9 mouse cellular contexts compared by ENCODE assay signal in the genomic region with DNA sequence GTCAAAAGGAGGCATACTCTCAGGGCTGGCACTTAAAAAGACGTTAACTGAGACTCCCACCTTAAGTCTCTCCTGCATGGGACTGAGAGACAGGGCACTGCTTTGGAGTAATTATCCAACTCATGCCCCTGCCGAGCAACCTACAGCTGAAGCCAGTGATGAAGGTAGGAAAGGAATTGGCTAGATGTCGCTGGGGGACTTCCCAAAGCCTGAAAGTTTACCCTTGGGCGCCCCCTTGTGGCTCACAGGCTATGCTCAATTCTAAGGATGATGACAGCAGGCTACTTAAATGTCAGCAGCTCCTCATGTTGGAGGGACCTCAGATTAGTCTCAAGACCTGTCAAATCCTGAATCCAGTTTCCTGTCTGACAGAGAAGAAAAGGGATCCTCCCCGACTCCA. TPM values are rescaled to one million over a fixed set of nuclear protein-coding genes. Genes with fewer than 3 reads are reported as not detected.
DNase-seq lines count a peak whose midpoint lies in the region; ATAC-seq and TF ChIP-seq lines count a peak whose summit lies in the region.
"Had no signal": no experiment of that assay in that cellular context is flagged by ENCODE, and none has a peak within 500 bp of the region (broad histone marks: within the 10 kb centered on the region; RNA-seq: fewer than 3 reads in every experiment).

No protein-coding gene starts in this region.

- H3K27ac ChIP-seq in embryonic facial prominence, embryonic 14.5 days (replicated peaks; ENCODE audit: low read depth, low read length) = no peak overlapping the region
- H3K27ac ChIP-seq in kidney, embryonic 15.5 days = no peak overlapping the region
- no peak overlapping the region for H3K27ac ChIP-seq in liver, adult 2 months (replicated peaks; ENCODE audit: insufficient read depth, low read depth, low read length)
- no peak overlapping the region for H3K27ac ChIP-seq in neural tube, embryonic 11.5 days (ENCODE audit: low read depth, low read length)
- no peak overlapping the region for H3K27ac ChIP-seq in stomach, embryonic 15.5 days
- H3K27ac ChIP-seq: embryonic facial prominence, embryonic 12.5 days had no signal

- H3K4me3 ChIP-seq in embryonic facial prominence, embryonic 14.5 days (ENCODE audit: low read depth, low read length) = no peak overlapping the region
- H3K4me3 ChIP-seq in kidney, embryonic 15.5 days (replicated peaks) = no peak overlapping the region
- H3K4me3 ChIP-seq in liver, adult 2 months (ENCODE audit: insufficient read depth, low read depth, low read length) = no peak overlapping the region
- H3K4me3 ChIP-seq in neural tube, embryonic 11.5 days (ENCODE audit: low read depth, low read length) = no peak overlapping the region
- no peak overlapping the region for H3K4me3 ChIP-seq in stomach, embryonic 15.5 days (replicated peaks)
- H3K4me3 ChIP-seq: embryonic facial prominence, embryonic 12.5 days had no signal

- H3K4me1 ChIP-seq in embryonic facial prominence, embryonic 14.5 days (ENCODE audit: control insufficient read depth, insufficient read depth, low read length) = no peaks in the 10 kb centered on the region
- H3K4me1 ChIP-seq in kidney, embryonic 15.5 days = no peaks in the 10 kb centered on the region
- H3K4me1 ChIP-seq in liver, adult 2 months (ENCODE audit: control insufficient read depth, insufficient read depth, low read length) = no peaks in the 10 kb centered on the region
- no peaks in the 10 kb centered on the region for H3K4me1 ChIP-seq in neural tube, embryonic 11.5 days (ENCODE audit: control insufficient read depth, insufficient read depth, low read length)
- no peaks in the 10 kb centered on the region for H3K4me1 ChIP-seq in stomach, embryonic 15.5 days
- H3K4me1 ChIP-seq: embryonic facial prominence, embryonic 12.5 days had no signal

- no peaks in the 10 kb centered on the region for H3K27me3 ChIP-seq in embryonic facial prominence, embryonic 14.5 days (replicated peaks; ENCODE audit: control insufficient read depth, insufficient read depth, low read length)
- no peaks in the 10 kb centered on the region for H3K27me3 ChIP-seq in kidney, embryonic 15.5 days
- H3K27me3 ChIP-seq in liver, adult 2 months (ENCODE audit: control insufficient read depth, insufficient read depth, low read length) = no peaks in the 10 kb centered on the region
- no peaks in the 10 kb centered on the region for H3K27me3 ChIP-seq in neural tube, embryonic 11.5 days (ENCODE audit: control insufficient read depth, insufficient read depth, low read length)
- no peaks in the 10 kb centered on the region for H3K27me3 ChIP-seq in stomach, embryonic 15.5 days (replicated peaks)
- H3K27me3 ChIP-seq: embryonic facial prominence, embryonic 12.5 days had no signal

- no peak for TF ChIP-seq POLR2A in liver, adult 2 months (IDR thresholded peaks at IDR 0.05; ENCODE audit: extremely low read depth, insufficient read depth, low read length)

- no peaks in the 10 kb centered on the region for H3K79me2 ChIP-seq in liver, adult 2 months (ENCODE audit: control insufficient read depth, insufficient read depth, low read length)

- TF ChIP-seq CTCF in liver, adult 2 months (IDR thresholded peaks at IDR 0.05; ENCODE audit: low read depth, low read length) = peak; percentile 81

- no peak overlapping the region for H3K4me2 ChIP-seq in embryonic facial prominence, embryonic 14.5 days (ENCODE audit: low read depth, low read length)
- no peak overlapping the region for H3K4me2 ChIP-seq in kidney, embryonic 15.5 days
- no peak overlapping the region for H3K4me2 ChIP-seq in neural tube, embryonic 11.5 days (ENCODE audit: low read depth)
- no peak overlapping the region for H3K4me2 ChIP-seq in stomach, embryonic 15.5 days
- H3K4me2 ChIP-seq: embryonic facial prominence, embryonic 12.5 days had no signal

- H3K9me3 ChIP-seq in embryonic facial prominence, embryonic 14.5 days (ENCODE audit: control insufficient read depth, low read length) = no peaks in the 10 kb centered on the region
- no peaks in the 10 kb centered on the region for H3K9me3 ChIP-seq in kidney, embryonic 15.5 days (replicated peaks)
- H3K9me3 ChIP-seq in neural tube, embryonic 11.5 days (ENCODE audit: control insufficient read depth, low read length) = no peaks in the 10 kb centered on the region
- no peaks in the 10 kb centered on the region for H3K9me3 ChIP-seq in stomach, embryonic 15.5 days
- H3K9me3 ChIP-seq: embryonic facial prominence, embryonic 12.5 days had no signal

- peak; percentile 94 to 95 for DNase-seq in B cell, adult 2 months
- peak; percentile 93 for DNase-seq in adrenal gland, postnatal 36 days
- peak; percentile 92 for DNase-seq in embryonic facial prominence, embryonic 14.5 days (ENCODE audit: low spot score)
- DNase-seq in heart, adult 9 months (ENCODE audit: low spot score in 2 of 2) = peak; percentile 53 to 81
- DNase-seq in liver, adult 2 months (ENCODE audit: extremely low read depth, low read depth, low spot score) = peak; percentile 58
- DNase-seq in neural tube, embryonic 11.5 days (ENCODE audit: low spot score) = peak; percentile 91

- 5% methylated on average over 5 of the region's 5 CpGs for WGBS in embryonic facial prominence, embryonic 14.5 days
- WGBS in kidney, embryonic 15.5 days = 6% methylated on average over 5 of the region's 5 CpGs
- WGBS in liver, adult 2 months = 10% methylated on average over 5 of the region's 5 CpGs
- 7% methylated on average over 5 of the region's 5 CpGs for WGBS in neural tube, embryonic 11.5 days
- 2% methylated on average over 5 of the region's 5 CpGs for WGBS in stomach, embryonic 15.5 days

- ATAC-seq in embryonic facial prominence, embryonic 14.5 days (ENCODE audit: low read depth) = peak; percentile 22; the same call in 1 of the 2 replicates
- peak; percentile 66; the same call in 1 of the 2 replicates for ATAC-seq in kidney, embryonic 15.5 days (replicated peaks; ENCODE audit: low FRiP score)
- no peak for ATAC-seq in neural tube, embryonic 11.5 days (ENCODE audit: insufficient read depth, low FRiP score, low TSS enrichment)
- ATAC-seq in stomach, embryonic 15.5 days (ENCODE audit: insufficient read depth, low FRiP score, low read depth) = peak; percentile 81

- H3K36me3 ChIP-seq in embryonic facial prominence, embryonic 14.5 days (ENCODE audit: control insufficient read depth, insufficient read depth, low read length) = no peaks in the 10 kb centered on the region
- no peaks in the 10 kb centered on the region for H3K36me3 ChIP-seq in kidney, embryonic 15.5 days
- H3K36me3 ChIP-seq in liver, adult 2 months (ENCODE audit: control insufficient read depth, insufficient read depth, low read length) = no peaks in the 10 kb centered on the region
- H3K36me3 ChIP-seq in neural tube, embryonic 11.5 days (ENCODE audit: control insufficient read depth, insufficient read depth, low read length) = no peaks in the 10 kb centered on the region
- H3K36me3 ChIP-seq in stomach, embryonic 15.5 days = no peaks in the 10 kb centered on the region
- H3K36me3 ChIP-seq: embryonic facial prominence, embryonic 12.5 days had no signal

- H3K9ac ChIP-seq in embryonic facial prominence, embryonic 14.5 days (ENCODE audit: low read depth, low read length) = no peak overlapping the region
- H3K9ac ChIP-seq in kidney, embryonic 15.5 days = no peak overlapping the region
- H3K9ac ChIP-seq in liver, adult 2 months (ENCODE audit: low read depth, low read length) = no peak overlapping the region
- no peak overlapping the region for H3K9ac ChIP-seq in neural tube, embryonic 11.5 days (ENCODE audit: low read length)
- H3K9ac ChIP-seq in stomach, embryonic 15.5 days = no peak overlapping the region
- H3K9ac ChIP-seq: embryonic facial prominence, embryonic 12.5 days had no signal

RNA-seq across cellular contexts. Expression of gene Tcf23, which starts 35.7 kb away (rescaled TPM):
- 1 to 10 TPM; 1.1 to 2.8 TPM for total RNA-seq in adrenal gland, postnatal 36 days (2021)
- polyA plus RNA-seq in embryonic facial prominence, embryonic 14.5 days (2014; fragmentation: Nextera tagmentation; extraction: Ambion mirVana) = 0.19 TPM in 1 of 2 replicates, not detected in the other
- polyA plus RNA-seq in kidney, embryonic 15.5 days (2015; fragmentation: Nextera tagmentation; extraction: Ambion mirVana) = 1.6 and 1.8 TPM in 2 replicates
- under 0.01 and 0.07 TPM in 2 replicates for total RNA-seq in liver, adult 2 months (2014; rRNA removed)
- polyA plus RNA-seq in liver, adult 2 months (2012; rRNA removed) = 0.06 TPM in 1 of 2 replicates, not detected in the other
- not detected in 2 replicates for polyA plus RNA-seq in neural tube, embryonic 11.5 days (2014; fragmentation: Nextera tagmentation; extraction: Ambion mirVana)
- polyA plus RNA-seq in stomach, embryonic 15.5 days (2015; fragmentation: Nextera tagmentation; extraction: Ambion mirVana) = 0.74 and 1.0 TPM in 2 replicates
- polyA plus RNA-seq: embryonic facial prominence, embryonic 12.5 days had no signal

RNA-seq across cellular contexts. Expression of gene Atraid, which starts 43.9 kb away (rescaled TPM):
- total RNA-seq in adrenal gland, postnatal 36 days (2021) = 100 to 1,000 TPM; 106 to 128 TPM
- 189 and 195 TPM in 2 replicates for polyA plus RNA-seq in embryonic facial prominence, embryonic 14.5 days (2014; fragmentation: Nextera tagmentation; extraction: Ambion mirVana)
- 145 and 149 TPM in 2 replicates for polyA plus RNA-seq in kidney, embryonic 15.5 days (2015; fragmentation: Nextera tagmentation; extraction: Ambion mirVana)
- total RNA-seq in liver, adult 2 months (2014; rRNA removed) = 172 and 185 TPM in 2 replicates
- 160 TPM in 2 replicates for polyA plus RNA-seq in liver, adult 2 months (2012; rRNA removed)
- polyA plus RNA-seq in neural tube, embryonic 11.5 days (2014; fragmentation: Nextera tagmentation; extraction: Ambion mirVana) = 95.1 and 98.5 TPM in 2 replicates
- polyA plus RNA-seq in stomach, embryonic 15.5 days (2015; fragmentation: Nextera tagmentation; extraction: Ambion mirVana) = 151 and 157 TPM in 2 replicates

RNA-seq across cellular contexts. Expression of gene Preb, which starts 44.0 kb away (rescaled TPM):
- 100 to 1,000 TPM; 121 to 157 TPM for total RNA-seq in adrenal gland, postnatal 36 days (2021)
- polyA plus RNA-seq in embryonic facial prominence, embryonic 14.5 days (2014; fragmentation: Nextera tagmentation; extraction: Ambion mirVana) = 85.3 and 91.2 TPM in 2 replicates
- 146 and 151 TPM in 2 replicates for polyA plus RNA-seq in kidney, embryonic 15.5 days (2015; fragmentation: Nextera tagmentation; extraction: Ambion mirVana)
- total RNA-seq in liver, adult 2 months (2014; rRNA removed) = 62.0 and 91.0 TPM in 2 replicates
- 279 and 433 TPM in 2 replicates for polyA plus RNA-seq in liver, adult 2 months (2012; rRNA removed)
- polyA plus RNA-seq in neural tube, embryonic 11.5 days (2014; fragmentation: Nextera tagmentation; extraction: Ambion mirVana) = 101 and 108 TPM in 2 replicates
- 135 and 147 TPM in 2 replicates for polyA plus RNA-seq in stomach, embryonic 15.5 days (2015; fragmentation: Nextera tagmentation; extraction: Ambion mirVana)

RNA-seq across cellular contexts. Expression of gene Slc5a6, which starts 44.5 kb away (rescaled TPM):
- total RNA-seq in adrenal gland, postnatal 36 days (2021) = 10 to 100 TPM; 26.6 to 30.3 TPM
- 14.9 and 17.6 TPM in 2 replicates for polyA plus RNA-seq in embryonic facial prominence, embryonic 14.5 days (2014; fragmentation: Nextera tagmentation; extraction: Ambion mirVana)
- polyA plus RNA-seq in kidney, embryonic 15.5 days (2015; fragmentation: Nextera tagmentation; extraction: Ambion mirVana) = 10.4 and 11.8 TPM in 2 replicates
- 6.1 and 6.7 TPM in 2 replicates for total RNA-seq in liver, adult 2 months (2014; rRNA removed)
- polyA plus RNA-seq in liver, adult 2 months (2012; rRNA removed) = 15.5 and 16.2 TPM in 2 replicates
- 9.3 and 9.7 TPM in 2 replicates for polyA plus RNA-seq in neural tube, embryonic 11.5 days (2014; fragmentation: Nextera tagmentation; extraction: Ambion mirVana)
- polyA plus RNA-seq in stomach, embryonic 15.5 days (2015; fragmentation: Nextera tagmentation; extraction: Ambion mirVana) = 8.9 and 10.4 TPM in 2 replicates

RNA-seq across cellular contexts. Expression of gene Cad, which starts 50.4 kb away (rescaled TPM):
- total RNA-seq in adrenal gland, postnatal 36 days (2021) = 10 to 100 TPM; 22.9 to 29.7 TPM
- 29.1 and 30.2 TPM in 2 replicates for polyA plus RNA-seq in embryonic facial prominence, embryonic 14.5 days (2014; fragmentation: Nextera tagmentation; extraction: Ambion mirVana)
- 32.5 and 36.2 TPM in 2 replicates for polyA plus RNA-seq in kidney, embryonic 15.5 days (2015; fragmentation: Nextera tagmentation; extraction: Ambion mirVana)
- total RNA-seq in liver, adult 2 months (2014; rRNA removed) = 10.7 and 11.8 TPM in 2 replicates
- 8.4 and 12.7 TPM in 2 replicates for polyA plus RNA-seq in liver, adult 2 months (2012; rRNA removed)
- polyA plus RNA-seq in neural tube, embryonic 11.5 days (2014; fragmentation: Nextera tagmentation; extraction: Ambion mirVana) = 27.9 and 28.2 TPM in 2 replicates
- polyA plus RNA-seq in stomach, embryonic 15.5 days (2015; fragmentation: Nextera tagmentation; extraction: Ambion mirVana) = 23.0 and 26.7 TPM in 2 replicates
